In the genomic region with DNA sequence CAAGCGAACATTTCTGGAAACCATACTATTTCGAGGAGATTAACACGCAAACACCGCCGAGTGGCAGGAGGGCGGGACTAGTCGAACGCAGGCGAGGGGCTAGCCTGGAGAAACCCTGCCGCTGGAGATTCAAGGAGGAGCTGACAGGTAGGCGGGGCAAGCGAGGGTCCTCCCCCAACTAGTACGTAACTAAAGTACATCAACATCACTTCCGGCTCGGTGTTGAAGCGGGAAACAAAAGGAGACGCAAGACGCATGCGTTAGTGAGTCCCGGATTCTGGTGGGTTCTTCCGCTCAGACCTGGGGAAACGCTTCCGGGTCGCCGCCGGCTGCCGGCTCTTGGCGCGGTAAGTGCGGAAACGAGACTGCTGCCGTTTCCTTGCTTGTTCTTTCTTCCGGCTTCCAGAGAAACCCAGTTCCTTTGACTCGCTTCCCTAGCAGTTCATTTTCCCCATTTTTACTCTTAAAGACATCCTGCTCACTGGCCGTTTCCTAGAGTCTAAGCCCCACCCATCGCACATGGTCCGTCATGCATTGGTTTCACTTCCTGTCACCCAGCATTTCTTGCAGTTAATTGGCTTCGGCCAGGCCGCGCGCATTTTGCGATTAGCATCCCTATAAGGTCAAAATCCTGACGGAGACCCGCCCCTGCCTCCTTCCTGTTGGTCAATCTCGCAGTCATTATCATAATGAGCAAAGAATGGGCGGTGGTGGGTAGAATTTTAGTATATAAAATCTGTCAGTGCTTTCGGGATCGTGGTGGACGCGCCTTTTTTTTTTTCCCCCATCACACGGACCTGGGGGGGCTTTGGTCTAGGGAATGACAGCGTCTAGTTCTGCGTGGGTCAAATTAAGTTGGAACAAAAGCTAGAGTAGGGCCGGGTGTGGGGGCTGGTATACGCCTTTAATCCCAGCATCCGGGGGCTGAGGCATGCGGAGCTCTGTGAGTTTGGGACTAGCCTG, we compare ENCODE assay signal across 8 mouse cellular contexts. TPM values are rescaled to one million over a fixed set of nuclear protein-coding genes. Genes with fewer than 3 reads are reported as not detected.
A peak's percentile ranks its signal among the peaks of the same experiment; 100 is the strongest.
DNase-seq lines count a peak whose midpoint lies in the region; ATAC-seq and TF ChIP-seq lines count a peak whose summit lies in the region.

No protein-coding gene starts in this region.

- TF ChIP-seq CTCF in ES-Bruce4 (IDR thresholded peaks at IDR 0.05; ENCODE audit: low read depth, low read length) = no peak
- no peak for TF ChIP-seq CTCF in liver, postnatal 0 days (IDR thresholded peaks at IDR 0.05; ENCODE audit: low read depth)

- intact Hi-C loops in heart, postnatal 10 days (cut with DNase I) = loop anchor here (5.0 kb wide), 1 partner anchor 219 kb away; no protein-coding TSS in a partner anchor

- WGBS in forebrain, embryonic 13.5 days = 1% methylated on average over 57 of the region's 57 CpGs
- WGBS in large intestine, adult 2 months = under 1% methylated on average over 57 of the region's 57 CpGs
- WGBS in liver, postnatal 0 days (ENCODE audit: insufficient replicate concordance) = under 1% methylated on average over 57 of the region's 57 CpGs
- whole genome bisulfite sequencing in neural tube, embryonic 14.5 days = under 1% methylated on average over 57 of the region's 57 CpGs

- H3K9ac ChIP-seq in ES-Bruce4 (ENCODE audit: low read depth, poor library complexity, severe bottlenecking) = peak overlapping the region; percentile 72
- H3K9ac ChIP-seq in forebrain, embryonic 13.5 days = peak overlapping the region; percentile 60
- peak overlapping the region; percentile 69 for H3K9ac ChIP-seq in liver, postnatal 0 days (replicated peaks)
- peak overlapping the region; percentile 46 for H3K9ac ChIP-seq in neural tube, embryonic 14.5 days (replicated peaks; ENCODE audit: low read depth, low read length)

- peak overlapping the region; percentile 76 for H3K27ac ChIP-seq in ES-Bruce4 (ENCODE audit: insufficient read depth, low read length)
- H3K27ac ChIP-seq in forebrain, embryonic 13.5 days = peak overlapping the region; percentile 85
- H3K27ac ChIP-seq in liver, postnatal 0 days (ENCODE audit: low read depth) = peak overlapping the region; percentile 84
- H3K27ac ChIP-seq in neural tube, embryonic 14.5 days (ENCODE audit: low read depth, low read length) = peak overlapping the region; percentile 91

- H3K4me3 ChIP-seq in ES-Bruce4 (ENCODE audit: low read depth, low read length) = peak overlapping the region; percentile 79
- peak overlapping the region; percentile 47 for H3K4me3 ChIP-seq in forebrain, embryonic 13.5 days
- H3K4me3 ChIP-seq in liver, postnatal 0 days (ENCODE audit: low read depth, low read length) = peak overlapping the region; percentile 76
- peak overlapping the region; percentile 54 for H3K4me3 ChIP-seq in neural tube, embryonic 14.5 days (ENCODE audit: low read depth, low read length)

- H3K4me2 ChIP-seq in forebrain, embryonic 13.5 days = peak overlapping the region; percentile 58
- H3K4me2 ChIP-seq in liver, postnatal 0 days (ENCODE audit: low read depth, low read length) = peak overlapping the region; percentile 78
- H3K4me2 ChIP-seq in neural tube, embryonic 14.5 days (ENCODE audit: low read depth, low read length) = peak overlapping the region; percentile 55

- peak; percentile 98 for DNase-seq in heart, postnatal 10 days
- DNase-seq in large intestine, adult 2 months (ENCODE audit: low read depth, low spot score) = peak; percentile 95
- DNase-seq in liver, postnatal 0 days = peak; percentile 96
- peak; percentile 96 for DNase-seq in testis, postnatal 10 days (ENCODE audit: low spot score)

- H3K9me3 ChIP-seq in ES-Bruce4 (replicated peaks; ENCODE audit: control insufficient read depth, insufficient read depth, low read length, poor library complexity, severe bottlenecking) = no peaks in the 10 kb centered on the region
- no peaks in the 10 kb centered on the region for H3K9me3 ChIP-seq in forebrain, embryonic 13.5 days (replicated peaks)
- no peaks in the 10 kb centered on the region for H3K9me3 ChIP-seq in liver, postnatal 0 days (ENCODE audit: low read length)
- H3K9me3 ChIP-seq in neural tube, embryonic 14.5 days (ENCODE audit: control insufficient read depth, low read length) = no peaks in the 10 kb centered on the region

- H3K27me3 ChIP-seq in ES-Bruce4 (ENCODE audit: control insufficient read depth, insufficient read depth, low read length, poor library complexity, severe bottlenecking) = no peaks in the 10 kb centered on the region
- peaks cover 4% of the 10 kb centered on the region; the same call in 1 of the 2 replicates for H3K27me3 ChIP-seq in forebrain, embryonic 13.5 days
- no peaks in the 10 kb centered on the region for H3K27me3 ChIP-seq in liver, postnatal 0 days (ENCODE audit: insufficient read depth, low read length)
- H3K27me3 ChIP-seq in neural tube, embryonic 14.5 days (ENCODE audit: control insufficient read depth, insufficient read depth, low read length) = no peaks in the 10 kb centered on the region

- peak; percentile 91 for TF ChIP-seq POLR2A in ES-Bruce4 (IDR thresholded peaks at IDR 0.05; ENCODE audit: insufficient read depth, low read length)

- peak; percentile 91 for ATAC-seq in cerebellum, adult (ENCODE audit: insufficient number of reproducible peaks, low FRiP score, low TSS enrichment)
- peak; percentile 98 for ATAC-seq in forebrain, embryonic 13.5 days
- ATAC-seq in liver, postnatal 0 days = peak; percentile 98
- ATAC-seq in neural tube, embryonic 14.5 days (ENCODE audit: low read depth) = peak; percentile 98

- H3K36me3 ChIP-seq in ES-Bruce4 (ENCODE audit: control insufficient read depth, insufficient read depth, low read length, poor library complexity, severe bottlenecking) = peaks cover 12% of the 10 kb centered on the region
- peaks cover 25% of the 10 kb centered on the region for H3K36me3 ChIP-seq in forebrain, embryonic 13.5 days (ENCODE audit: poor library complexity, severe bottlenecking)
- no peaks in the 10 kb centered on the region for H3K36me3 ChIP-seq in liver, postnatal 0 days (replicated peaks; ENCODE audit: insufficient read depth, low read length)
- no peaks in the 10 kb centered on the region for H3K36me3 ChIP-seq in neural tube, embryonic 14.5 days (ENCODE audit: control insufficient read depth, insufficient read depth, low read length)

- no peak for TF ChIP-seq EP300 in ES-Bruce4 (IDR thresholded peaks at IDR 0.05; ENCODE audit: insufficient read depth, low read depth, low read length)
- peak; percentile 80 for TF ChIP-seq EP300 in liver, postnatal 0 days (IDR thresholded peaks at IDR 0.05; ENCODE audit: low read depth)

- H3K4me1 ChIP-seq in ES-Bruce4 (ENCODE audit: control insufficient read depth, insufficient read depth, low read length) = no peaks in the 10 kb centered on the region
- H3K4me1 ChIP-seq in forebrain, embryonic 13.5 days = peaks cover 11% of the 10 kb centered on the region
- H3K4me1 ChIP-seq in liver, postnatal 0 days (ENCODE audit: insufficient read depth) = peaks cover 9% of the 10 kb centered on the region
- 0 out of 2 replicates have a peak, but pooled peaks cover 5% of the 10 kb centered on the region for H3K4me1 ChIP-seq in neural tube, embryonic 14.5 days (ENCODE audit: control insufficient read depth, insufficient read depth, low read length)

RNA-seq across cellular contexts. Expression of a gene that starts 9.3 kb away (rescaled TPM):
- polyA plus RNA-seq in ES-Bruce4 (2011; ENCODE audit: insufficient read depth, insufficient read length, low read depth, missing spikeins) = 80.9 and 85.9 TPM in 2 replicates
- 152 and 158 TPM in 2 replicates for polyA plus RNA-seq in forebrain, embryonic 13.5 days (2015; fragmentation: Nextera tagmentation; extraction: Ambion mirVana)
- total RNA-seq in heart, postnatal 10 days (2021) = 100 to 1,000 TPM in 1 of 2 experiments, 10 to 100 TPM in 1; 99.8 to 107 TPM
- polyA plus RNA-seq in large intestine, adult 2 months (2012; rRNA removed) = 185 and 198 TPM in 2 replicates
- 61.5 and 62.2 TPM in 2 replicates for polyA plus RNA-seq in liver, postnatal 0 days (2015; fragmentation: Nextera tagmentation; extraction: Ambion mirVana)
- 134 and 147 TPM in 2 replicates for polyA plus RNA-seq in neural tube, embryonic 14.5 days (2014; fragmentation: Nextera tagmentation; extraction: Ambion mirVana)

RNA-seq across cellular contexts. Expression of a gene that starts 9.8 kb away (rescaled TPM):
- not detected in 2 replicates for polyA plus RNA-seq in ES-Bruce4 (2011; ENCODE audit: insufficient read depth, insufficient read length, low read depth, missing spikeins)
- 0.57 and 0.59 TPM in 2 replicates for polyA plus RNA-seq in forebrain, embryonic 13.5 days (2015; fragmentation: Nextera tagmentation; extraction: Ambion mirVana)
- not detected for total RNA-seq in heart, postnatal 10 days (2021)
- polyA plus RNA-seq in large intestine, adult 2 months (2012; rRNA removed) = 0.11 and 0.14 TPM in 2 replicates
- polyA plus RNA-seq in liver, postnatal 0 days (2015; fragmentation: Nextera tagmentation; extraction: Ambion mirVana) = 0.09 and 0.12 TPM in 2 replicates
- polyA plus RNA-seq in neural tube, embryonic 14.5 days (2014; fragmentation: Nextera tagmentation; extraction: Ambion mirVana) = 0.25 and 0.31 TPM in 2 replicates

RNA-seq across cellular contexts. Expression of a gene that starts 25.8 kb away (rescaled TPM):
- 54.6 and 59.8 TPM in 2 replicates for polyA plus RNA-seq in ES-Bruce4 (2011; ENCODE audit: insufficient read depth, insufficient read length, low read depth, missing spikeins)
- 8.6 and 20.1 TPM in 2 replicates for polyA plus RNA-seq in forebrain, embryonic 13.5 days (2015; fragmentation: Nextera tagmentation; extraction: Ambion mirVana)
- 1 to 10 TPM in 1 of 2 experiments, under 1 TPM in 1; 0.72 to 1.2 TPM for total RNA-seq in heart, postnatal 10 days (2021)
- 1.3 and 2.8 TPM in 2 replicates for polyA plus RNA-seq in large intestine, adult 2 months (2012; rRNA removed)
- 0.63 and 0.92 TPM in 2 replicates for polyA plus RNA-seq in liver, postnatal 0 days (2015; fragmentation: Nextera tagmentation; extraction: Ambion mirVana)
- polyA plus RNA-seq in neural tube, embryonic 14.5 days (2014; fragmentation: Nextera tagmentation; extraction: Ambion mirVana) = 1.1 and 1.4 TPM in 2 replicates

RNA-seq across cellular contexts. Expression of a gene that starts 32.9 kb away (rescaled TPM):
- polyA plus RNA-seq in ES-Bruce4 (2011; ENCODE audit: insufficient read depth, insufficient read length, low read depth, missing spikeins) = 70.7 and 96.2 TPM in 2 replicates
- 95.4 and 106 TPM in 2 replicates for polyA plus RNA-seq in forebrain, embryonic 13.5 days (2015; fragmentation: Nextera tagmentation; extraction: Ambion mirVana)
- total RNA-seq in heart, postnatal 10 days (2021) = 10 to 100 TPM; 21.5 to 28.7 TPM
- 46.4 and 67.7 TPM in 2 replicates for polyA plus RNA-seq in large intestine, adult 2 months (2012; rRNA removed)
- 23.8 and 28.5 TPM in 2 replicates for polyA plus RNA-seq in liver, postnatal 0 days (2015; fragmentation: Nextera tagmentation; extraction: Ambion mirVana)
- polyA plus RNA-seq in neural tube, embryonic 14.5 days (2014; fragmentation: Nextera tagmentation; extraction: Ambion mirVana) = 61.0 and 77.4 TPM in 2 replicates

RNA-seq across cellular contexts. Expression of a gene that starts 37.3 kb away (rescaled TPM):
- polyA plus RNA-seq in ES-Bruce4 (2011; ENCODE audit: insufficient read depth, insufficient read length, low read depth, missing spikeins) = 6.7 and 7.5 TPM in 2 replicates
- polyA plus RNA-seq in forebrain, embryonic 13.5 days (2015; fragmentation: Nextera tagmentation; extraction: Ambion mirVana) = 8.0 and 11.7 TPM in 2 replicates
- total RNA-seq in heart, postnatal 10 days (2021) = 1 to 10 TPM; 2.4 to 2.9 TPM
- 6.3 and 6.8 TPM in 2 replicates for polyA plus RNA-seq in large intestine, adult 2 months (2012; rRNA removed)
- 2.5 and 3.1 TPM in 2 replicates for polyA plus RNA-seq in liver, postnatal 0 days (2015; fragmentation: Nextera tagmentation; extraction: Ambion mirVana)
- polyA plus RNA-seq in neural tube, embryonic 14.5 days (2014; fragmentation: Nextera tagmentation; extraction: Ambion mirVana) = 7.2 and 8.3 TPM in 2 replicates

Comparison
In these comparisons a context has a peak if more than half of its experiments do, and no peak if none do; other contexts are left out.
1. Peak in every context shown above with its lines: DNase-seq, ATAC-seq, H3K4me3 ChIP-seq and H3K27ac ChIP-seq.